Mouse (Mus musculus) CH12.LX (cell line): ENCODE results near the gene Evi5. TPM values are rescaled to one million over a fixed set of nuclear protein-coding genes. Genes with fewer than 3 reads are reported as not detected.

ENCODE experiments used
- DNase-seq: peaks from one replicate; pipeline ENCODE4 v3.0.0-alpha.2; 2013; ENCODE audit errors: extremely low read depth
- H3K27ac ChIP-seq: 2 replicates; pipeline ENCODE4 v1.5.1; 2012; ENCODE audit warnings: low read depth, mild to moderate bottlenecking, control low read depth, moderate library complexity; ENCODE audit not compliant: insufficient read depth
- H3K27me3 ChIP-seq: replicated peaks from 2 replicates; pipeline ENCODE3; 2012; ENCODE audit warnings: inconsistent platforms
- H3K36me3 ChIP-seq, 2 experiments: replicated peaks in 1 of 2; 2 replicates each; pipeline versions ENCODE3 to v1.6.1; 2012; ENCODE audit warnings: inconsistent platforms in 1 of 2, low read length in 1 of 2, mild to moderate bottlenecking in 1 of 2, mixed read lengths in 1 of 2, moderate library complexity in 1 of 2; ENCODE audit not compliant: control insufficient read depth in 1 of 2, insufficient read depth in 1 of 2
- H3K4me1 ChIP-seq, 2 experiments: 2 replicates each; pipeline ENCODE4 v1.6.1; 2012; ENCODE audit warnings: inconsistent platforms in 1 of 2, moderate library complexity in 1 of 2; ENCODE audit not compliant: insufficient read depth in 2 of 2, control insufficient read depth in 1 of 2
- H3K4me2 ChIP-seq: 2 replicates; pipeline ENCODE4 v1.6.1; 2012; ENCODE audit warnings: low read depth, mild to moderate bottlenecking, control low read depth; ENCODE audit not compliant: poor library complexity, insufficient read depth, severe bottlenecking
- H3K4me3 ChIP-seq, 3 experiments: fragments of 150-350 bp in 1 of 3; sonication (generic) in 1 of 3; replicated peaks in 1 of 3; 2 replicates each; pipeline versions ENCODE3 to v1.5.1; 2011 to 2012; ENCODE audit warnings: low read depth in 2 of 3, low read length in 2 of 3, mild to moderate bottlenecking in 2 of 3, moderate library complexity in 2 of 3, control low read depth in 1 of 3, improper control_type of control experiment in 1 of 3, inconsistent platforms in 1 of 3, mixed read lengths in 1 of 3; ENCODE audit not compliant: poor library complexity in 1 of 3
- H3K79me2 ChIP-seq: replicated peaks from 2 replicates; pipeline ENCODE4 v1.6.1; 2012; ENCODE audit warnings: mild to moderate bottlenecking, moderate library complexity; ENCODE audit not compliant: control insufficient read depth, poor library complexity, insufficient read depth, severe bottlenecking; ENCODE audit errors: extremely low read depth
- H3K9ac ChIP-seq: 2 replicates; pipeline ENCODE4 v1.6.1; 2012; ENCODE audit warnings: low read depth, mild to moderate bottlenecking, control low read depth, moderate library complexity; ENCODE audit not compliant: insufficient read depth
- H3K9me3 ChIP-seq: replicated peaks from 2 replicates; pipeline ENCODE3; 2012; ENCODE audit warnings: low read length, inconsistent platforms, mixed read lengths
- BHLHE40 ChIP-seq: IDR thresholded peaks from 2 replicates; pipeline ENCODE4 v1.6.1; 2011; ENCODE audit warnings: mild to moderate bottlenecking, low read depth, low read length, improper control_type of control experiment
- CTCF ChIP-seq, 2 experiments: IDR thresholded peaks in 1 of 2; conservative IDR thresholded peaks in 1 of 2; 2 replicates each; pipeline ENCODE4 v1.5.1; 2011 to 2012; ENCODE audit warnings: low read depth in 2 of 2, low read length in 2 of 2, improper control_type of control experiment in 1 of 2, inconsistent platforms in 1 of 2, mild to moderate bottlenecking in 1 of 2, moderate library complexity in 1 of 2
- E2F4 ChIP-seq: IDR thresholded peaks from 2 replicates; pipeline ENCODE4 v1.6.1; 2011; ENCODE audit warnings: low read depth, low read length, improper control_type of control experiment; ENCODE audit not compliant: insufficient replicate concordance
- ETS1 ChIP-seq: conservative IDR thresholded peaks from 2 replicates; pipeline ENCODE4 v1.6.1; 2012; ENCODE audit warnings: low read depth, mild to moderate bottlenecking, inconsistent platforms, low read length, improper control_type of control experiment, moderate library complexity
- GABPA ChIP-seq: IDR thresholded peaks from 2 replicates; pipeline ENCODE4 v1.6.1; 2012; ENCODE audit warnings: low read depth, low read length, improper control_type of control experiment, inconsistent platforms; ENCODE audit not compliant: insufficient replicate concordance
- IRF4 ChIP-seq: IDR thresholded peaks from 2 replicates; pipeline ENCODE4 v1.6.1; 2014; ENCODE audit warnings: low read depth, mild to moderate bottlenecking, inconsistent platforms, low read length, improper control_type of control experiment
- JUN ChIP-seq: IDR thresholded peaks from 2 replicates; pipeline ENCODE4 v1.6.1; 2011; ENCODE audit warnings: low read depth, mild to moderate bottlenecking, low read length, improper control_type of control experiment, moderate library complexity; ENCODE audit not compliant: insufficient read depth
- KAT2A ChIP-seq: IDR thresholded peaks from 2 replicates; pipeline ENCODE4 v1.6.1; 2012; ENCODE audit warnings: low read length, improper control_type of control experiment, inconsistent platforms; ENCODE audit not compliant: insufficient replicate concordance
- MAFK ChIP-seq: IDR thresholded peaks from 2 replicates; pipeline ENCODE4 v1.6.1; 2011; ENCODE audit warnings: low read length, improper control_type of control experiment; ENCODE audit not compliant: insufficient replicate concordance
- MAX ChIP-seq: IDR thresholded peaks from 2 replicates; pipeline ENCODE4 v1.6.1; 2011; ENCODE audit warnings: low read length, improper control_type of control experiment
- PAX5 ChIP-seq: IDR thresholded peaks from 2 replicates; pipeline ENCODE4 v1.6.1; 2012; ENCODE audit warnings: low read length, inconsistent platforms, mixed read lengths
- POLR2A ChIP-seq: IDR thresholded peaks from 2 replicates; pipeline ENCODE4 v1.6.1; 2011; ENCODE audit warnings: low read depth, mild to moderate bottlenecking, improper control_type of control experiment, low read length
- POLR2AphosphoS2 ChIP-seq: IDR thresholded peaks from 2 replicates; pipeline ENCODE4 v1.6.1; 2011; ENCODE audit warnings: low read depth, low read length, improper control_type of control experiment
- UBTF ChIP-seq: IDR thresholded peaks from 2 replicates; pipeline ENCODE4 v1.6.1; 2012; ENCODE audit warnings: low read depth, mild to moderate bottlenecking, inconsistent platforms, low read length, improper control_type of control experiment, moderate library complexity
- USF1 ChIP-seq: IDR thresholded peaks from 2 replicates; pipeline ENCODE4 v1.6.1; 2014; ENCODE audit warnings: low read depth, mild to moderate bottlenecking, inconsistent platforms, low read length, improper control_type of control experiment
- dilution Hi-C: fragments of 300-500 bp; cut with MboI; formaldehyde crosslinking; loops from 2 replicates; pipeline ENCODE4 v1.14.3; 2020; ENCODE audit warnings: low sequenced_read_pairs; ENCODE audit not compliant: extremely low pct_unique_long_range_greater_than_20kb, extremely low pct_ligation_motif_present
- in situ Hi-C: fragments of 300-500 bp; cut with MboI; formaldehyde crosslinking; loops from 3 replicates; pipeline ENCODE4 v1.14.3; 2019; ENCODE audit warnings: low sequenced_read_pairs, low pct_ligation_motif_present, low pct_unique_long_range_greater_than_20kb, mixed read lengths
- polyA plus RNA-seq: library from polyadenylated mRNA; unstranded; fragments of >175 nt; gene quantifications from 2 replicates; pipeline ENCODE4 v1.2.1, GENCODE M21; 2012; ENCODE audit warnings: low read depth; ENCODE audit not compliant: insufficient read length
- total RNA-seq, 2 experiments: library from RNA; depleted of rRNA; stranded (reverse); fragments of 300-350 nt in 1 of 2; fragments of >200 nt in 1 of 2; gene quantifications; 2 replicates each; pipeline ENCODE4 v1.2.3; 2012 to 2014

Gene Evi5
- total and polyA plus RNA-seq, 3 experiments = 3.2 to 6.3 (median 3.8) TPM

GRCm38 (mm10) chr5:107703207-107703763 lies 171.6 kb downstream of the Evi5 start (continued):
- TF ChIP-seq PAX5 = no peak
- TF ChIP-seq USF1 = no peak
- TF ChIP-seq MAX = 0 out of 2 replicates have a peak, but pooled peaks have one; percentile 6
- TF ChIP-seq, all 38 proteins: peak for 11

- Histone ChIP-seq H3K79me2 (no peaks in the 10 kb centered on the region), H3K27me3 (no peaks in the 10 kb centered on the region), H3K36me3 (no peaks in the 10 kb centered on the region), H3K27ac (no peak overlapping the region), H3K4me3 (no peak overlapping the region), H3K4me2 (no peak overlapping the region), H3K4me1 (peaks cover 12 to 54% of the 10 kb centered on the region in 2 experiments), H3K9ac (no peak overlapping the region), H3K9me3 (no peaks in the 10 kb centered on the region)
- in situ Hi-C loops = no loop called here
- dilution Hi-C loops = no loop called here
- no peak for TF ChIP-seq UBTF
- TF ChIP-seq E2F4 = no peak
- no peak for TF ChIP-seq ETS1
- TF ChIP-seq BHLHE40 = no peak
- TF ChIP-seq USF1 = no peak
- DNase-seq = no peak
Observed at GRCm38 (mm10) chr5:107701658-107702057, 173.2 kb downstream of the Evi5 start.

DNA sequence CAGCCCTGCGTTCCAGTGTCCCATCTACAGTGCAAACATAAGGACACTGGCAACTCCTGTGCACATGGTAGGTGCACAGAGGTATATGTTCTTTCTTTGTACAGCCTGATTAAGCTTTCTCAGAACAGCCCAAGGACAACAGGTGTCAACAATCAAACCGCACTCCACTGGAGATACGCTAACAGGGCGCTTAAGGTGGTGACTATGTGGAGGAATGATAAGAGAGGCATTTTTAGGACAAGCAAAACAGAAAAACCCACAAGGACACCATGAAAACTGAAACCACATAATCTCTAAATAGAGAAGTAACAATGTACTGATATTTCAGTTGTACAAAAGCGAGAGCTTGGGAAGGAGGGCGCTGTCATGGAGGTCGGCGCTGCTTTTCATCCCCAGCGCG lies 174.0 kb downstream of the Evi5 start:
- DNase-seq = no peak
- Histone ChIP-seq H3K9ac (no peak overlapping the region), H3K27ac (no peak overlapping the region), H3K9me3 (peaks cover 2% of the 10 kb centered on the region), H3K4me1 (peaks cover 12 to 47% of the 10 kb centered on the region in 2 experiments), H3K27me3 (no peaks in the 10 kb centered on the region), H3K4me3 (no peak overlapping the region), H3K36me3 (no peaks in the 10 kb centered on the region), H3K4me2 (no peak overlapping the region), H3K79me2 (no peaks in the 10 kb centered on the region)
- TF ChIP-seq GABPA (no peak), IRF4 (no peak), POLR2A (no peak), POLR2AphosphoS2 (no peak), BHLHE40 (no peak), JUN (no peak), KAT2A (no peak), MAFK (no peak), CTCF (conservative IDR thresholded peaks at IDR 0.05 in 1 of 2, IDR thresholded peaks at IDR 0.05 in 1 of 2; ENCODE audit: low read depth in 2 of 2, low read length in 2 of 2) (no peak)
- in situ Hi-C loops = no loop called here
- dilution Hi-C loops = no loop called here
